ENCODE assay signal across 19 mouse cellular contexts in the genomic region with DNA sequence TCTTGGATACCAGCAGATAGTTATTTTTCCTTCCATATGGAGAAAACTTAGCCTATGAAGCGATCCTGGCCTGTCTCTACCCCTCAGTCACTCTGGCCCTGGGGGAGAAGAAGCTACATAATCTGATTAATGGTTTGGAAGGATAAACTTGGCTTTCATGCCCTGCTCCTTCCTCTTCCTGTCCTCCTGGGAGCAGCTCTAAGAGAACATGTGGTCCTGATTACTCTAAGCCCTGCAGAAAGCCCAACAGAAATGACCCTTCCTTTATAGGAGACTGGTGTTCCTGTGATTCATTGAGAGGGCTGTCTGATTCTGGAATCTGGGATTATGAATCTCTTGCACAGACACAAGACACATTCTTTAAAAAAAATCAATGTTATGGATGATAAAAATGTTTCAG.
DNase-seq lines count a peak whose midpoint lies in the region; ATAC-seq lines count a peak whose summit lies in the region.
"Had no signal": no experiment of that assay in that cellular context is flagged by ENCODE, and none has a peak within 500 bp of the region (broad histone marks: within the 10 kb centered on the region; RNA-seq: fewer than 3 reads in every experiment).

No protein-coding gene starts in this region.

- H3K9me3 ChIP-seq in kidney, embryonic 16.5 days (ENCODE audit: low read length): no peaks in the 10 kb centered on the region
- no peaks in the 10 kb centered on the region for H3K9me3 ChIP-seq in limb, embryonic 12.5 days
- H3K9me3 ChIP-seq: embryonic facial prominence, embryonic 13.5 days; forebrain, embryonic 12.5 days; lung, embryonic 15.5 days; neural tube, embryonic 12.5 days; stomach, embryonic 15.5 days had no signal

- H3K4me3 ChIP-seq in kidney, embryonic 16.5 days (ENCODE audit: low read length): no peak overlapping the region
- no peak overlapping the region for H3K4me3 ChIP-seq in limb, embryonic 12.5 days (replicated peaks)
- H3K4me3 ChIP-seq: embryonic facial prominence, embryonic 13.5 days; forebrain, embryonic 12.5 days; lung, embryonic 15.5 days; neural tube, embryonic 12.5 days; stomach, embryonic 15.5 days had no signal

- H3K4me2 ChIP-seq in kidney, embryonic 16.5 days (replicated peaks; ENCODE audit: low read depth, low read length): no peak overlapping the region
- no peak overlapping the region for H3K4me2 ChIP-seq in limb, embryonic 12.5 days
- H3K4me2 ChIP-seq: embryonic facial prominence, embryonic 13.5 days; forebrain, embryonic 12.5 days; lung, embryonic 15.5 days; neural tube, embryonic 12.5 days; stomach, embryonic 15.5 days had no signal

- ATAC-seq in kidney, embryonic 16.5 days (ENCODE audit: low FRiP score, low TSS enrichment): no peak
- ATAC-seq in limb, embryonic 12.5 days (ENCODE audit: insufficient number of reproducible peaks, insufficient read depth, low FRiP score, low TSS enrichment, low read depth): no peak
- ATAC-seq: inflammation-experienced regulatory T-cells, adult 6 months; midbrain, embryonic 16.5 days had no signal

- no peaks in the 10 kb centered on the region for H3K36me3 ChIP-seq in kidney, embryonic 16.5 days (ENCODE audit: insufficient read depth, low read length)
- no peaks in the 10 kb centered on the region for H3K36me3 ChIP-seq in limb, embryonic 12.5 days
- H3K36me3 ChIP-seq: embryonic facial prominence, embryonic 13.5 days; forebrain, embryonic 12.5 days; lung, embryonic 15.5 days; neural tube, embryonic 12.5 days; stomach, embryonic 15.5 days had no signal

- no peaks in the 10 kb centered on the region for H3K4me1 ChIP-seq in kidney, embryonic 16.5 days (ENCODE audit: insufficient read depth, low read length)
- peaks cover 5% of the 10 kb centered on the region; the same call in 1 of the 2 replicates for H3K4me1 ChIP-seq in limb, embryonic 12.5 days (replicated peaks)
- H3K4me1 ChIP-seq: forebrain, embryonic 12.5 days; neural tube, embryonic 12.5 days; stomach, embryonic 15.5 days had no signal

- no peak overlapping the region for H3K9ac ChIP-seq in kidney, embryonic 16.5 days (replicated peaks; ENCODE audit: low read length)
- H3K9ac ChIP-seq in limb, embryonic 12.5 days (replicated peaks): no peak overlapping the region
- H3K9ac ChIP-seq: embryonic facial prominence, embryonic 13.5 days; forebrain, embryonic 12.5 days; lung, embryonic 15.5 days; neural tube, embryonic 12.5 days; stomach, embryonic 15.5 days had no signal

- 37% methylated on average over 1 of the region's 1 CpGs for WGBS in kidney, embryonic 16.5 days
- WGBS in limb, embryonic 12.5 days: 20% methylated on average over 1 of the region's 1 CpGs

- H3K27ac ChIP-seq in kidney, embryonic 16.5 days (ENCODE audit: low read length): no peak overlapping the region
- 0 out of 2 replicates have a peak overlapping the region, but pooled peaks have one; percentile 35 for H3K27ac ChIP-seq in limb, embryonic 12.5 days
- H3K27ac ChIP-seq: embryonic facial prominence, embryonic 13.5 days; forebrain, embryonic 12.5 days; lung, embryonic 15.5 days; neural tube, embryonic 12.5 days; stomach, embryonic 15.5 days had no signal

- DNase-seq in kidney, adult 11 months: peak; percentile 1
- DNase-seq in NIH3T3 (ENCODE audit: low read depth): peak; percentile 71
- peak; percentile 64 for DNase-seq in embryo, embryonic 10.5 days (ENCODE audit: low spot score)
- no peak for DNase-seq in liver
- DNase-seq in thymus, postnatal 0 days (ENCODE audit: low spot score): no peak
- DNase-seq in frontal cortex, adult 2 months (ENCODE audit: extremely low spot score in 1 of 2, low spot score in 1 of 2): no peak
- DNase-seq: cerebellum, adult 2 months; heart, postnatal 36 days; thymus, postnatal 36 days had no signal

- H3K27me3 ChIP-seq in kidney, embryonic 16.5 days (ENCODE audit: insufficient read depth, low read length): no peaks in the 10 kb centered on the region
- H3K27me3 ChIP-seq in limb, embryonic 12.5 days: no peaks in the 10 kb centered on the region
- H3K27me3 ChIP-seq: CH12.LX; embryonic facial prominence, embryonic 13.5 days; forebrain, embryonic 12.5 days; lung, embryonic 15.5 days; neural tube, embryonic 12.5 days; stomach, embryonic 15.5 days had no signal

Comparison
In these comparisons a context has a peak if more than half of its experiments do, and no peak if none do; other contexts are left out.
1. DNase-seq: peak in kidney, adult 11 months (single experiment), NIH3T3 (single experiment) and embryo, embryonic 10.5 days (single experiment); none in liver (single experiment), thymus, postnatal 0 days (single experiment) and frontal cortex, adult 2 months (0 of 2).